ENCODE assay signal across 7 mouse cellular contexts in genomic region chr8:70868559-70869198, GRCm38 (mm10). TPM values are rescaled to one million over a fixed set of nuclear protein-coding genes. Genes with fewer than 3 reads are reported as not detected.
DNase-seq lines count a peak whose midpoint lies in the region; ATAC-seq and TF ChIP-seq lines count a peak whose summit lies in the region.

No protein-coding gene starts in this region.

- TF ChIP-seq POLR2A in MEL (IDR thresholded peaks at IDR 0.05; ENCODE audit: control insufficient read depth in 1 of 2, insufficient read depth in 1 of 2, low read depth in 1 of 2, low read length in 2 of 2, poor library complexity in 1 of 2), result no peak
- no peak for TF ChIP-seq POLR2A in brain, embryonic 14.5 days (IDR thresholded peaks at IDR 0.05; ENCODE audit: borderline replicate concordance, extremely low read depth, insufficient read depth, insufficient read length, poor library complexity, severe bottlenecking)

- H3K9me3 ChIP-seq in MEL (replicated peaks; ENCODE audit: insufficient read depth, low read length), result no peaks in the 10 kb centered on the region
- H3K9me3 ChIP-seq in heart, embryonic 16.5 days (replicated peaks; ENCODE audit: control insufficient read depth, low read length), result no peaks in the 10 kb centered on the region
- no peaks in the 10 kb centered on the region for H3K9me3 ChIP-seq in limb, embryonic 11.5 days (ENCODE audit: control insufficient read depth, low read length)
- H3K9me3 ChIP-seq in midbrain, embryonic 10.5 days (replicated peaks), result no peaks in the 10 kb centered on the region
- no peaks in the 10 kb centered on the region for H3K9me3 ChIP-seq in stomach, embryonic 15.5 days

- no peak for TF ChIP-seq EP300 in MEL (IDR thresholded peaks at IDR 0.05; ENCODE audit: low read depth in 1 of 2, low read length in 2 of 2)

- no peak for ATAC-seq in heart, embryonic 16.5 days (replicated peaks; ENCODE audit: extremely low read depth, insufficient read depth, low FRiP score)
- no peak for ATAC-seq in limb, embryonic 11.5 days (ENCODE audit: insufficient number of reproducible peaks, low FRiP score, low TSS enrichment, low read depth)
- ATAC-seq in stomach, embryonic 15.5 days (ENCODE audit: insufficient read depth, low FRiP score, low read depth), result no peak

- DNase-seq in MEL (ENCODE audit: low read depth, low spot score), result peak; percentile 53
- peak; percentile 53 for DNase-seq in brain, embryonic 14.5 days (ENCODE audit: low read depth)
- DNase-seq in limb, embryonic 11.5 days (ENCODE audit: low spot score), result peak; percentile 80
- peak; percentile 71 for DNase-seq in midbrain, embryonic 10.5 days (ENCODE audit: low spot score)
- no peak for DNase-seq in left cerebral cortex, adult 18-20 months (ENCODE audit: low spot score in 2 of 2)

- H3K4me1 ChIP-seq in MEL (ENCODE audit: control insufficient read depth in 1 of 2, insufficient read depth in 2 of 2, low read length in 2 of 2), result peaks cover 0 to 9% of the 10 kb centered on the region in 2 experiments; a peak in 1 of 4 replicates
- peaks cover 35% of the 10 kb centered on the region for H3K4me1 ChIP-seq in heart, embryonic 16.5 days (ENCODE audit: control insufficient read depth, insufficient read depth, low read length)
- H3K4me1 ChIP-seq in limb, embryonic 11.5 days (ENCODE audit: control insufficient read depth, insufficient read depth, low read length), result peaks cover 29% of the 10 kb centered on the region
- peaks cover 74% of the 10 kb centered on the region for H3K4me1 ChIP-seq in midbrain, embryonic 10.5 days
- H3K4me1 ChIP-seq in stomach, embryonic 15.5 days, result peaks cover 44% of the 10 kb centered on the region

- TF ChIP-seq CTCF in MEL (IDR thresholded peaks at IDR 0.05 in 2 of 3, conservative IDR thresholded peaks at IDR 0.05 in 1 of 3; ENCODE audit: control insufficient read depth in 1 of 3, insufficient read depth in 1 of 3, low read depth in 2 of 3, low read length in 3 of 3, poor library complexity in 1 of 3, severe bottlenecking in 1 of 3), result peak in 2 of 3 experiments; percentile 38 to 55; a peak in 4 of 6 replicates
- no peak for TF ChIP-seq CTCF in brain, embryonic 14.5 days (IDR thresholded peaks at IDR 0.05; ENCODE audit: borderline replicate concordance, extremely low read depth, insufficient read depth, insufficient read length)

- H3K4me3 ChIP-seq in MEL (ENCODE audit: control insufficient read depth in 1 of 2, insufficient read depth in 1 of 2, low read depth in 2 of 2, low read length in 2 of 2), result no peak overlapping the region
- peak overlapping the region; percentile 1; the same call in 1 of the 2 replicates for H3K4me3 ChIP-seq in heart, embryonic 16.5 days (ENCODE audit: low read length)
- peak overlapping the region; percentile 17; the same call in 1 of the 2 replicates for H3K4me3 ChIP-seq in limb, embryonic 11.5 days (ENCODE audit: low read depth, low read length)
- H3K4me3 ChIP-seq in midbrain, embryonic 10.5 days, result peak overlapping the region; percentile 41
- 0 out of 2 replicates have a peak overlapping the region, but pooled peaks have one; percentile 1 for H3K4me3 ChIP-seq in stomach, embryonic 15.5 days (replicated peaks)

- H3K4me2 ChIP-seq in heart, embryonic 16.5 days (ENCODE audit: low read depth, low read length), result peak overlapping the region; percentile 33
- peak overlapping the region; percentile 52 for H3K4me2 ChIP-seq in limb, embryonic 11.5 days (ENCODE audit: low read depth, severe bottlenecking)
- H3K4me2 ChIP-seq in stomach, embryonic 15.5 days, result peak overlapping the region; percentile 42

- WGBS in heart, embryonic 16.5 days, result 29% methylated on average over 40 of the region's 40 CpGs
- WGBS in limb, embryonic 11.5 days, result 15% methylated on average over 40 of the region's 40 CpGs
- WGBS in midbrain, embryonic 10.5 days, result 10% methylated on average over 40 of the region's 40 CpGs
- 20% methylated on average over 40 of the region's 40 CpGs for WGBS in stomach, embryonic 15.5 days

- H3K36me3 ChIP-seq in MEL (ENCODE audit: control insufficient read depth in 1 of 2, insufficient read depth in 2 of 2, low read length in 2 of 2), result peaks cover 0 to 2% of the 10 kb centered on the region in 2 experiments; a peak in 1 of 4 replicates
- H3K36me3 ChIP-seq in heart, embryonic 16.5 days (ENCODE audit: control insufficient read depth, insufficient read depth), result no peaks in the 10 kb centered on the region
- no peaks in the 10 kb centered on the region; the same call in 1 of the 2 replicates for H3K36me3 ChIP-seq in limb, embryonic 11.5 days (ENCODE audit: control insufficient read depth, insufficient read depth, low read length)
- H3K36me3 ChIP-seq in midbrain, embryonic 10.5 days, result peaks cover 18% of the 10 kb centered on the region
- H3K36me3 ChIP-seq in stomach, embryonic 15.5 days, result peaks cover 3% of the 10 kb centered on the region; the same call in 1 of the 2 replicates

- no peak overlapping the region for H3K9ac ChIP-seq in MEL (ENCODE audit: control insufficient read depth, low read depth, low read length, poor library complexity, severe bottlenecking)
- peak overlapping the region; percentile 42; the same call in 1 of the 2 replicates for H3K9ac ChIP-seq in heart, embryonic 16.5 days (ENCODE audit: low read length)
- H3K9ac ChIP-seq in limb, embryonic 11.5 days (ENCODE audit: low read length), result peak overlapping the region; percentile 22; the same call in 1 of the 2 replicates
- H3K9ac ChIP-seq in stomach, embryonic 15.5 days, result no peak overlapping the region

- H3K27me3 ChIP-seq in MEL (ENCODE audit: control insufficient read depth in 1 of 2, insufficient read depth in 2 of 2, low read length in 2 of 2), result no peaks in the 10 kb centered on the region
- no peaks in the 10 kb centered on the region for H3K27me3 ChIP-seq in heart, embryonic 16.5 days (ENCODE audit: control insufficient read depth, insufficient read depth, low read length)
- H3K27me3 ChIP-seq in limb, embryonic 11.5 days (ENCODE audit: control insufficient read depth, insufficient read depth, low read length), result no peaks in the 10 kb centered on the region
- H3K27me3 ChIP-seq in midbrain, embryonic 10.5 days (ENCODE audit: low read depth, poor library complexity, severe bottlenecking), result peaks cover 8% of the 10 kb centered on the region
- H3K27me3 ChIP-seq in stomach, embryonic 15.5 days (replicated peaks), result peaks cover 9% of the 10 kb centered on the region; the same call in 1 of the 2 replicates

- H3K79me2 ChIP-seq in MEL (ENCODE audit: control insufficient read depth, insufficient read depth, low read length, poor library complexity), result peaks cover 5% of the 10 kb centered on the region

- H3K27ac ChIP-seq in MEL (ENCODE audit: control insufficient read depth, low read depth, low read length), result no peak overlapping the region
- 0 out of 2 replicates have a peak overlapping the region, but pooled peaks have one; percentile 2 for H3K27ac ChIP-seq in heart, embryonic 16.5 days (ENCODE audit: low read length)
- H3K27ac ChIP-seq in limb, embryonic 11.5 days (replicated peaks; ENCODE audit: low read depth, low read length), result peak overlapping the region; percentile 72
- peak overlapping the region; percentile 75 for H3K27ac ChIP-seq in midbrain, embryonic 10.5 days (replicated peaks)
- H3K27ac ChIP-seq in stomach, embryonic 15.5 days, result peak overlapping the region; percentile 3; the same call in 1 of the 2 replicates

- TF ChIP-seq RAD21 in MEL (IDR thresholded peaks at IDR 0.05; ENCODE audit: low read depth, low read length), result peak; percentile 12

RNA-seq across cellular contexts. Expression of gene Ccdc124, which starts 5.1 kb away (rescaled TPM):
- total RNA-seq in MEL (2012; rRNA removed), result 47.5 and 47.6 TPM in 2 replicates
- 10 to 100 TPM in 1 of 2 experiments, not detected in 1; 87.1 TPM for polyA plus RNA-seq in MEL (2012; ENCODE audit: insufficient read depth in 1 of 2, insufficient read length in 2 of 2, low read depth in 1 of 2, low replicate concordance in 2 of 2, missing spikeins in 1 of 2)
- 94.9 and 111 TPM in 2 replicates for polyA plus RNA-seq in brain, embryonic 14.5 days (2012; rRNA removed)
- polyA plus RNA-seq in heart, embryonic 16.5 days (2015; fragmentation: Nextera tagmentation; extraction: Ambion mirVana), result 82.3 and 91.8 TPM in 2 replicates
- 154 and 161 TPM in 2 replicates for polyA plus RNA-seq in limb, embryonic 11.5 days (2014; fragmentation: Nextera tagmentation; extraction: Ambion mirVana)
- 180 and 183 TPM in 2 replicates for polyA plus RNA-seq in midbrain, embryonic 10.5 days (2016; fragmentation: Nextera tagmentation; extraction: Ambion mirVana)
- polyA plus RNA-seq in stomach, embryonic 15.5 days (2015; fragmentation: Nextera tagmentation; extraction: Ambion mirVana), result 90.9 and 91.3 TPM in 2 replicates
- 100 to 1,000 TPM; 101 to 102 TPM for total RNA-seq in left cerebral cortex, adult 18-20 months (2021)

RNA-seq across cellular contexts. Expression of gene Kcnn1, which starts 5.6 kb away (rescaled TPM):
- 7.3 and 8.9 TPM in 2 replicates for total RNA-seq in MEL (2012; rRNA removed)
- 10 to 100 TPM in 1 of 2 experiments, not detected in 1; 10.7 TPM for polyA plus RNA-seq in MEL (2012; ENCODE audit: insufficient read depth in 1 of 2, insufficient read length in 2 of 2, low read depth in 1 of 2, low replicate concordance in 2 of 2, missing spikeins in 1 of 2)
- polyA plus RNA-seq in brain, embryonic 14.5 days (2012; rRNA removed), result 37.8 and 38.4 TPM in 2 replicates
- 4.1 and 4.2 TPM in 2 replicates for polyA plus RNA-seq in heart, embryonic 16.5 days (2015; fragmentation: Nextera tagmentation; extraction: Ambion mirVana)
- 3.8 and 3.9 TPM in 2 replicates for polyA plus RNA-seq in limb, embryonic 11.5 days (2014; fragmentation: Nextera tagmentation; extraction: Ambion mirVana)
- polyA plus RNA-seq in midbrain, embryonic 10.5 days (2016; fragmentation: Nextera tagmentation; extraction: Ambion mirVana), result 9.1 and 13.4 TPM in 2 replicates
- 1.5 and 2.1 TPM in 2 replicates for polyA plus RNA-seq in stomach, embryonic 15.5 days (2015; fragmentation: Nextera tagmentation; extraction: Ambion mirVana)
- 10 to 100 TPM; 17.4 to 19.3 TPM for total RNA-seq in left cerebral cortex, adult 18-20 months (2021)

RNA-seq across cellular contexts. Expression of gene Slc5a5, which starts 23.9 kb away (rescaled TPM):
- total RNA-seq in MEL (2012; rRNA removed), result 0.12 and 0.13 TPM in 2 replicates
- under 1 TPM in 1 of 2 experiments, not detected in 1; 0.36 TPM for polyA plus RNA-seq in MEL (2012; ENCODE audit: insufficient read depth in 1 of 2, insufficient read length in 2 of 2, low read depth in 1 of 2, low replicate concordance in 2 of 2, missing spikeins in 1 of 2)
- polyA plus RNA-seq in brain, embryonic 14.5 days (2012; rRNA removed), result 1.2 and 1.3 TPM in 2 replicates
- 0.31 and 0.43 TPM in 2 replicates for polyA plus RNA-seq in heart, embryonic 16.5 days (2015; fragmentation: Nextera tagmentation; extraction: Ambion mirVana)
- 0.09 and 0.34 TPM in 2 replicates for polyA plus RNA-seq in limb, embryonic 11.5 days (2014; fragmentation: Nextera tagmentation; extraction: Ambion mirVana)
- 0.42 and 0.63 TPM in 2 replicates for polyA plus RNA-seq in midbrain, embryonic 10.5 days (2016; fragmentation: Nextera tagmentation; extraction: Ambion mirVana)
- 4.1 and 6.0 TPM in 2 replicates for polyA plus RNA-seq in stomach, embryonic 15.5 days (2015; fragmentation: Nextera tagmentation; extraction: Ambion mirVana)
- total RNA-seq in left cerebral cortex, adult 18-20 months (2021), result 10 to 100 TPM; 12.8 to 13.0 TPM

RNA-seq across cellular contexts. Expression of gene Rpl18a, which starts 28.5 kb away (rescaled TPM):
- total RNA-seq in MEL (2012; rRNA removed), result 4,999 and 5,671 TPM in 2 replicates
- polyA plus RNA-seq in MEL (2012; ENCODE audit: insufficient read depth in 1 of 2, insufficient read length in 2 of 2, low read depth in 1 of 2, low replicate concordance in 2 of 2, missing spikeins in 1 of 2), result 1,000 to 10,000 TPM in 1 of 2 experiments, not detected in 1; 5,399 TPM
- polyA plus RNA-seq in brain, embryonic 14.5 days (2012; rRNA removed), result 3,092 and 4,066 TPM in 2 replicates
- polyA plus RNA-seq in heart, embryonic 16.5 days (2015; fragmentation: Nextera tagmentation; extraction: Ambion mirVana), result 2,334 and 2,733 TPM in 2 replicates
- 3,769 and 3,846 TPM in 2 replicates for polyA plus RNA-seq in limb, embryonic 11.5 days (2014; fragmentation: Nextera tagmentation; extraction: Ambion mirVana)
- polyA plus RNA-seq in midbrain, embryonic 10.5 days (2016; fragmentation: Nextera tagmentation; extraction: Ambion mirVana), result 3,389 and 3,784 TPM in 2 replicates
- 3,920 and 3,932 TPM in 2 replicates for polyA plus RNA-seq in stomach, embryonic 15.5 days (2015; fragmentation: Nextera tagmentation; extraction: Ambion mirVana)
- total RNA-seq in left cerebral cortex, adult 18-20 months (2021), result 100 to 1,000 TPM; 682 to 726 TPM

RNA-seq across cellular contexts. Expression of gene Arrdc2, which starts 29.2 kb away (rescaled TPM):
- total RNA-seq in MEL (2012; rRNA removed), result 10.0 and 13.1 TPM in 2 replicates
- polyA plus RNA-seq in MEL (2012; ENCODE audit: insufficient read depth in 1 of 2, insufficient read length in 2 of 2, low read depth in 1 of 2, low replicate concordance in 2 of 2, missing spikeins in 1 of 2), result 10 to 100 TPM in 1 of 2 experiments, not detected in 1; 22.5 TPM
- polyA plus RNA-seq in brain, embryonic 14.5 days (2012; rRNA removed), result 27.2 and 38.6 TPM in 2 replicates
- 3.7 and 3.8 TPM in 2 replicates for polyA plus RNA-seq in heart, embryonic 16.5 days (2015; fragmentation: Nextera tagmentation; extraction: Ambion mirVana)
- 4.9 and 5.1 TPM in 2 replicates for polyA plus RNA-seq in limb, embryonic 11.5 days (2014; fragmentation: Nextera tagmentation; extraction: Ambion mirVana)
- 5.2 and 7.3 TPM in 2 replicates for polyA plus RNA-seq in midbrain, embryonic 10.5 days (2016; fragmentation: Nextera tagmentation; extraction: Ambion mirVana)
- polyA plus RNA-seq in stomach, embryonic 15.5 days (2015; fragmentation: Nextera tagmentation; extraction: Ambion mirVana), result 6.5 and 7.0 TPM in 2 replicates
- total RNA-seq in left cerebral cortex, adult 18-20 months (2021), result 10 to 100 TPM; 12.0 to 13.3 TPM

Comparison
In these comparisons a context has a peak if more than half of its experiments do, and no peak if none do; other contexts are left out.
1. DNase-seq: peak in MEL (single experiment), brain, embryonic 14.5 days (single experiment), limb, embryonic 11.5 days (single experiment) and midbrain, embryonic 10.5 days (single experiment); none in left cerebral cortex, adult 18-20 months (0 of 2).
2. H3K4me3 ChIP-seq: peak in heart, embryonic 16.5 days (single experiment), limb, embryonic 11.5 days (single experiment), midbrain, embryonic 10.5 days (single experiment) and stomach, embryonic 15.5 days (single experiment); none in MEL (0 of 2).
3. H3K9ac ChIP-seq: peak in heart, embryonic 16.5 days (single experiment) and limb, embryonic 11.5 days (single experiment); none in MEL (single experiment) and stomach, embryonic 15.5 days (single experiment).
4. Peak in every context shown above with its lines, with median percentiles within 50 percentile points of each other: H3K4me2 ChIP-seq.